Mouse (Mus musculus) liver, postnatal 0 days (tissue): ENCODE measurements around the gene Il10ra. TPM values are rescaled to one million over a fixed set of nuclear protein-coding genes. Genes with fewer than 3 reads are reported as not detected.
A peak's percentile ranks its signal among the peaks of the same experiment; 100 is the strongest.

Experiments used
- ATAC-seq: fragments of 200-750 bp; cut with Nextera tagmentation; 2 replicates; pipeline ENCODE4 v1.8.0; 2017; ENCODE audit warnings: mild to moderate bottlenecking, moderate library complexity
- DNase-seq: peaks from one replicate; pipeline ENCODE4 v3.0.0-alpha.2; 2016
- H3K27ac ChIP-seq: fragments of 300-500 bp; sonication (generic); 2 replicates; pipeline ENCODE4 v1.5.1; 2014; ENCODE audit warnings: antibody characterized with exemption, moderate library complexity, mild to moderate bottlenecking, low read depth
- H3K27me3 ChIP-seq: fragments of 300-500 bp; sonication (generic); 2 replicates; pipeline ENCODE4 v1.6.1; 2014; ENCODE audit warnings: low read length, control low read depth, mixed read lengths; ENCODE audit not compliant: insufficient read depth
- H3K36me3 ChIP-seq: fragments of 300-500 bp; sonication (generic); replicated peaks from 2 replicates; pipeline ENCODE4 v1.6.1; 2014; ENCODE audit warnings: mild to moderate bottlenecking, control low read depth, low read length, moderate library complexity, mixed read lengths; ENCODE audit not compliant: insufficient read depth
- H3K4me1 ChIP-seq: fragments of 300-500 bp; sonication (generic); 2 replicates; pipeline ENCODE4 v1.6.1; 2014; ENCODE audit warnings: antibody characterized with exemption, mild to moderate bottlenecking, control low read depth; ENCODE audit not compliant: insufficient read depth
- H3K4me2 ChIP-seq: fragments of 300-500 bp; sonication (generic); 2 replicates; pipeline ENCODE4 v1.6.1; 2014; ENCODE audit warnings: low read depth, mild to moderate bottlenecking, low read length, moderate library complexity, mixed read lengths
- H3K4me3 ChIP-seq: fragments of 300-500 bp; sonication (generic); 2 replicates; pipeline ENCODE4 v1.5.1; 2014; ENCODE audit warnings: low read depth, low read length
- H3K9ac ChIP-seq: fragments of 300-500 bp; sonication (generic); replicated peaks from 2 replicates; pipeline ENCODE4 v1.6.1; 2014; ENCODE audit warnings: mild to moderate bottlenecking, moderate library complexity
- H3K9me3 ChIP-seq: fragments of 300-500 bp; sonication (generic); 2 replicates; pipeline ENCODE4 v1.6.1; 2016; ENCODE audit warnings: mild to moderate bottlenecking, control low read depth, low read length, mixed read lengths
- CTCF ChIP-seq: sonication (generic); IDR thresholded peaks from 2 replicates; pipeline ENCODE4 v1.5.1; 2016; ENCODE audit warnings: antibody characterized with exemption, low read depth
- EP300 ChIP-seq: IDR thresholded peaks from 2 replicates; pipeline ENCODE4 v1.6.1; 2016; ENCODE audit warnings: antibody characterized with exemption, low read depth, mild to moderate bottlenecking
- WGBS: fragments of 180-500 bp; shearing (Covaris S2); extraction: QIAGEN DNeasy Blood & Tissue Kit; methylation state at CpG from one replicate; pipeline ENCODE4 v1.1.7; 2014; ENCODE audit not compliant: insufficient replicate concordance; 5-methylcytosine and 5-hydroxymethylcytosine counted together
- polyA plus RNA-seq: library from polyadenylated mRNA; unstranded; fragments of >200 nt; fragmentation: Nextera tagmentation; extraction: Ambion mirVana; gene quantifications from 2 replicates; pipeline ENCODE4 v1.2.1, GENCODE M21; 2015

Gene Il10ra
- polyA plus RNA-seq, 1 experiment from 2014 or later, result 2.7 TPM

DNA sequence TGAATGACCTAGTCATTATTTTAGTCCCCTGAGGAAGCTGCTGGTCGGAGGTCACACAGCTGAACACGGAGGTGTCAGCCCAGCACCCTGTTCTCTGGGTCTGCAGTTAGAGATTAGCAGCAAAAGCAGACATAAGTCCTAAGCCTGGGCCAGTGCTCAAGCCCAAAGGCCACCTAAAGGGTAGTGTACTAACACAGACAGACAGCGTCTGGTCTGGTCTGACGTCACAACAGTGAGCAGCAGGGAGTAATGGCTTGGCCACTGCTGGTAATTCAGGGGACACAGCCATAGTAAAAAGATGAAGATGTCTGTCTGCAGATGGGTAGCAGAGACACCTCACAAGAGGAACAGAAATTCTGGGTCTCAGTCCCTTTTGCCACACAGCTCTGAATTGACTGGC is 14.3 kb downstream of the Il10ra start:
- no peak overlapping the region for H3K9ac ChIP-seq
- peaks cover 10% of the 10 kb centered on the region for H3K4me1 ChIP-seq
- no peak for TF ChIP-seq EP300
- TF ChIP-seq CTCF, result no peak
- ATAC-seq (no peak), DNase-seq (no peak)
- no peaks in the 10 kb centered on the region for H3K27me3 ChIP-seq
- no peak overlapping the region for H3K4me3 ChIP-seq
- H3K36me3 ChIP-seq, result no peaks in the 10 kb centered on the region
- no peaks in the 10 kb centered on the region for H3K9me3 ChIP-seq
- no peak overlapping the region for H3K4me2 ChIP-seq
- WGBS, result 52% methylated on average over 4 of the region's 4 CpGs
- H3K27ac ChIP-seq, result no peak overlapping the region

DNA sequence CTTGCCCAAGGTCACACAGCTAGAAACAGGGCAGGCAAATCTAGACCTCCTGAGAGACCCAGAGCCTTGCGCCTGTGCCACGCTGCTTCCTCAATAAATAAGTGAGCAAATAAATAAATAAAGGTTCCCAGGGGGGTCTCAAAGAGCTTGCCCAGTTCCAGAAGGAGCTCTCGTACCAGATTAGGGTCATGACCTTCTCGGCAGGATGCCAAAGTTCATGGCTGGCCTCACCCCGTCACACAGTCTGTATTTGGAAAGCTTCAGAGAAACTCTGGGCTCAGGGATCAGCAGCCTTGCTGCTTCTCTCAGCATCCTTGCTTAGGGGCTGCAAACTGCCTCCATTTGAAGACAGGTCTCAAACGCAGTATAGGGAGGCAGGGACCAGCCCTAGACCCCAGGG is 14.9 kb downstream of the Il10ra start:
- Histone ChIP-seq H3K9ac (no peak overlapping the region), H3K4me2 (no peak overlapping the region), H3K27me3 (no peaks in the 10 kb centered on the region), H3K36me3 (no peaks in the 10 kb centered on the region), H3K27ac (no peak overlapping the region), H3K9me3 (no peaks in the 10 kb centered on the region), H3K4me1 (peaks cover 10% of the 10 kb centered on the region), H3K4me3 (no peak overlapping the region)
- DNase-seq (no peak), ATAC-seq (no peak)
- TF ChIP-seq EP300, result no peak
- no peak for TF ChIP-seq CTCF
- 68% methylated on average over 6 of the region's 6 CpGs for whole genome bisulfite sequencing

DNA sequence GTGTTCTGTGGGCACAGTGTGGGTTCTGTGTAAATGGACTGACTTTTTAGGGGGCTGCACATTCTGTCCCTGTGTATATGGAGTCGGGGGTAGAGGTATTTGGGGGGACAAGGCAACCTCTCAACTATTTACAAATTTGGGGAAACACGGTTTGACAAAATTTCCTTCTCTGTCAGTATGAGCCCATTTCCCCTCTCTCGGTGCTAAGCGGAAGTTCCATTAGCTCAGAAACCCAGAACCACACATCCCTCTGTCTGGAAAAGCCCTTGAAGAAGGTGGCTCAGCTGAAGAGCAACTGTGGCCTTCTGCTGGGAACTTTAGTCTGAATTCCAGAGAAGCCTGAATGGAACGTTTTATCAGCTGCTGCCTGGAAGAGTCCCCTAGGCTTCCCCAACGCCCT is 16.6 kb downstream of the Il10ra start:
- Histone ChIP-seq H3K27me3 (no peaks in the 10 kb centered on the region), H3K9ac (no peak overlapping the region), H3K4me2 (no peak overlapping the region), H3K4me3 (no peak overlapping the region), H3K36me3 (no peaks in the 10 kb centered on the region), H3K9me3 (no peaks in the 10 kb centered on the region), H3K27ac (no peak overlapping the region; the same call in 1 of the 2 replicates), H3K4me1 (peaks cover 16% of the 10 kb centered on the region)
- TF ChIP-seq EP300 (no peak), CTCF (no peak)
- 50% methylated on average over 6 of the region's 6 CpGs for WGBS
- DNase-seq (no peak), ATAC-seq (no peak)

DNA sequence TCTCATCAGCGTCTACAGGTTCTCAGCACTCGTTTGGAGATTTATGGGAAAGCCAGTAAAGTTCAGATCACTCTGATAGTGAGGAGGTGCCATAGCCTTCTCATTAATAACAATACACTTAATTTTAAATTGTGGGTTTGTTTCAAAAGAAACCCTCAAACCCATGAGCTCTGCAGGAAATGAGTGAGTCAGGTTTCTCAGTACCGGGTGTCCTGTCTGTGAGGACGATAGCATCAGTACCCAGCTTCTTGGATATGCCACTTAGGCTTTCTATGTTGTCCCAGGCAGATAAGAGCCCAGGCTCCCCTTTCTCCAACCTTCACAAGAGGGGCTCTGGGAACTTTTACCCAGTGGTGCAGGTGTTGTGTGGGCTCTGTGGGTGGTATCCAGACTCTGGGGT is 17.0 kb downstream of the Il10ra start:
- WGBS, result 44% methylated on average over 4 of the region's 4 CpGs
- TF ChIP-seq EP300 (no peak), CTCF (no peak)
- no peaks in the 10 kb centered on the region for H3K27me3 ChIP-seq
- no peak overlapping the region for H3K4me2 ChIP-seq
- no peaks in the 10 kb centered on the region for H3K9me3 ChIP-seq
- DNase-seq (no peak), ATAC-seq (no peak)
- peaks cover 20% of the 10 kb centered on the region for H3K4me1 ChIP-seq
- no peak overlapping the region for H3K4me3 ChIP-seq
- H3K36me3 ChIP-seq, result no peaks in the 10 kb centered on the region
- H3K9ac ChIP-seq, result no peak overlapping the region
- peak overlapping the region; percentile 5; the same call in 1 of the 2 replicates for H3K27ac ChIP-seq

DNA sequence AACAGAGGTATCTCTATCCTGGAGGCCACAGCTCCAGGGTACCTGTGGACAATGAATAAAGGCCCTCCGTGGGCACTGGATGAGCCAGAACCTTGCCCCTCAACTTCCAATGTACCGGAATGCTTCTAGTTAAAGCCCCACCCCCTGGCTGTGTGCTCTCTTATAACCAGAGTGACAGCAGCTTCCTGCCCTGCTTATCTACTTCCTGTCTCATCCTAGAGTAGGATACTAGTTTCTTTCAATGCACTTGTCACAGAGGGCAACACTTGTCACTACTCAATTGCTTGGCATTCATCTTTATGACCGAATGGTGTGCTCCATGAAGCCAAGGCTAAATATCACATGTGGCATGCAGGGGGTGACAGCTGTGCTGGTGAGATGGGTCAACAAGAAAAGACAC is 17.7 kb downstream of the Il10ra start:
- Histone ChIP-seq H3K9me3 (no peaks in the 10 kb centered on the region), H3K4me1 (peaks cover 23% of the 10 kb centered on the region), H3K27me3 (no peaks in the 10 kb centered on the region), H3K27ac (peak overlapping the region; percentile 5; the same call in 1 of the 2 replicates), H3K4me3 (no peak overlapping the region), H3K4me2 (no peak overlapping the region), H3K36me3 (no peaks in the 10 kb centered on the region), H3K9ac (no peak overlapping the region)
- 22% methylated on average over 3 of the region's 3 CpGs for WGBS
- no peak for ATAC-seq
- no peak for TF ChIP-seq CTCF
- no peak for TF ChIP-seq EP300
- no peak for DNase-seq

- TF ChIP-seq EP300, result no peak
- no peak for TF ChIP-seq CTCF
- no peak overlapping the region for H3K4me2 ChIP-seq
- DNase-seq (no peak), ATAC-seq (no peak)
- H3K4me3 ChIP-seq, result no peak overlapping the region
- no peaks in the 10 kb centered on the region for H3K36me3 ChIP-seq
- H3K4me1 ChIP-seq, result peaks cover 23% of the 10 kb centered on the region
- H3K27ac ChIP-seq, result no peak overlapping the region
- 79% methylated on average over 7 of the region's 7 CpGs for WGBS
- H3K9ac ChIP-seq, result no peak overlapping the region
- H3K9me3 ChIP-seq, result no peaks in the 10 kb centered on the region
- H3K27me3 ChIP-seq, result no peaks in the 10 kb centered on the region
Observed at GRCm38 (mm10) chr9:45250306-45250705, 18.6 kb downstream of the Il10ra start.

- Histone ChIP-seq H3K9ac (no peak overlapping the region), H3K9me3 (no peaks in the 10 kb centered on the region), H3K4me3 (no peak overlapping the region), H3K27ac (peak overlapping the region; percentile 70), H3K27me3 (no peaks in the 10 kb centered on the region), H3K4me1 (peaks cover 23% of the 10 kb centered on the region), H3K36me3 (no peaks in the 10 kb centered on the region), H3K4me2 (no peak overlapping the region)
- TF ChIP-seq EP300 (no peak), CTCF (no peak)
- 44% methylated on average over 2 of the region's 2 CpGs for WGBS
- no peak; the same call in 1 of the 2 replicates for ATAC-seq
- no peak for DNase-seq
Observed at GRCm38 (mm10) chr9:45247536-45247935, 21.4 kb downstream of the Il10ra start.
